Mouse (Mus musculus) adrenal gland, postnatal 14 days (tissue): ENCODE measurements around the gene Xpa. TPM values are rescaled to one million over a fixed set of nuclear protein-coding genes. Genes with fewer than 3 reads are reported as not detected.
"Not testable (repeated sequence)": the region's sequence is repeated elsewhere in the genome, so short reads cannot be mapped to it uniquely, and the experiment has no call there.

Source experiments
- DNase-seq: peaks from one replicate; pipeline ENCODE4 v3.0.0; 2021; ENCODE audit warnings: mixed read lengths
- long read RNA-seq, 2 experiments: library from polyadenylated mRNA; stranded (forward); transcript quantifications; one replicate each; pipeline ENCODE4 v2.0.0; 2021
- total RNA-seq: library from RNA; stranded (reverse); gene quantifications from 2 replicates; pipeline ENCODE4 v1.2.3, GENCODE M21; 2021

Gene Xpa
- total RNA-seq, result 21.3 and 28.9 TPM in 2 replicates
- long read RNA-seq, experiment 1, transcript Xpa-201 (6 exons, 955 nt), result major isoform, 27 of 37 reads
- long read RNA-seq, experiment 1, partial matches to known transcripts, result 2 of 37 reads
- long read RNA-seq, experiment 1, other reads (novel, unspliced or antisense), result 6 of 37 reads
- long read RNA-seq, experiment 2, transcript Xpa-201 (6 exons, 955 nt), result major isoform, 11 of 17 reads
- long read RNA-seq, experiment 2, partial matches to known transcripts, result 1 of 17 reads
- long read RNA-seq, experiment 2, other reads (novel, unspliced or antisense), result 4 of 17 reads

GRCm38 (mm10) chr4:46195781-46196487 is at the start of gene Xpa:
Gene Xpa, minus strand, starts transcription at chr4:46196311.
- DNase-seq, result peak; percentile 97

GRCm38 (mm10) chr4:46235871-46236270 is 39.8 kb upstream of the Xpa start:
- DNase-seq, result no peak

- DNase-seq, result no peak
These were observed 38.6 kb upstream of the Xpa start for GRCm38 (mm10) chr4:46234739-46235138.

GRCm38 (mm10) chr4:46226972-46227535 is 30.9 kb upstream of the Xpa start:
- no peak for DNase-seq

GRCm38 (mm10) chr4:46221090-46221489 is 25.0 kb upstream of the Xpa start:
- no peak for DNase-seq

- no peak for DNase-seq
These were observed 6.5 kb upstream of the Xpa start for GRCm38 (mm10) chr4:46202562-46203126.

- peak; percentile 83 for DNase-seq
These were observed 5.9 kb upstream of the Xpa start for GRCm38 (mm10) chr4:46201834-46202561.

GRCm38 (mm10) chr4:46198064-46198463 is 2.0 kb upstream of the Xpa start:
- DNase-seq, result no peak

- peak; percentile 22 for DNase-seq
These were observed 402 bp upstream of the Xpa start for GRCm38 (mm10) chr4:46196513-46196912.

GRCm38 (mm10) chr4:46192011-46192410 is 4.1 kb downstream of the Xpa start:
- DNase-seq, result not testable (repeated sequence)

- no peak for DNase-seq
These were observed 9.6 kb downstream of the Xpa start for GRCm38 (mm10) chr4:46186466-46186865.

GRCm38 (mm10) chr4:46185890-46186289 is 10.2 kb downstream of the Xpa start:
- no peak for DNase-seq

GRCm38 (mm10) chr4:46185423-46185822 is 10.7 kb downstream of the Xpa start:
- DNase-seq, result no peak

GRCm38 (mm10) chr4:46182181-46182580 is 13.9 kb downstream of the Xpa start:
- DNase-seq, result no peak

GRCm38 (mm10) chr4:46181168-46181567 is 14.9 kb downstream of the Xpa start:
- DNase-seq, result no peak

GRCm38 (mm10) chr4:46177496-46177895 is 18.6 kb downstream of the Xpa start:
- DNase-seq, result no peak

- no peak for DNase-seq
These were observed 19.1 kb downstream of the Xpa start for GRCm38 (mm10) chr4:46177018-46177417.

- no peak for DNase-seq
These were observed 19.8 kb downstream of the Xpa start for GRCm38 (mm10) chr4:46176313-46176712.

- DNase-seq, result no peak
These were observed 24.4 kb downstream of the Xpa start for GRCm38 (mm10) chr4:46171761-46172160.

- no peak for DNase-seq
These were observed 30.3 kb downstream of the Xpa start for GRCm38 (mm10) chr4:46165831-46166230.

- DNase-seq, result no peak
These were observed 32.1 kb downstream of the Xpa start for GRCm38 (mm10) chr4:46164027-46164426.

GRCm38 (mm10) chr4:46151903-46152544 is 44.1 kb downstream of the Xpa start:
- no peak for DNase-seq
